Mouse (Mus musculus) testis, postnatal 10 days (tissue): ENCODE data around the gene Ipo8.

ENCODE experiments used
- DNase-seq: peaks from one replicate; pipeline ENCODE4 v3.0.0; 2021; ENCODE audit warnings: low spot score

Gene Ipo8

GRCm38 (mm10) chr6:148830748-148831727 lies at the start of gene Ipo8:
Gene Ipo8, minus strand, starts transcription at chr6:148831467.
- DNase-seq: peak; percentile 84

- no peak for DNase-seq
Measured at GRCm38 (mm10) chr6:148873911-148874310, 42.6 kb upstream of the Ipo8 start.

GRCm38 (mm10) chr6:148845629-148846028 lies 14.4 kb upstream of the Ipo8 start:
- no peak for DNase-seq

- no peak for DNase-seq
Measured at GRCm38 (mm10) chr6:148841760-148842159, 10.5 kb upstream of the Ipo8 start.

- no peak for DNase-seq
Measured at GRCm38 (mm10) chr6:148838460-148838859, 7.2 kb upstream of the Ipo8 start.

GRCm38 (mm10) chr6:148831728-148832121 lies 458 bp upstream of the Ipo8 start:
- no peak for DNase-seq

- no peak for DNase-seq
Measured at GRCm38 (mm10) chr6:148830355-148830747, 916 bp downstream of the Ipo8 start.

GRCm38 (mm10) chr6:148826119-148826518 lies 5.1 kb downstream of the Ipo8 start:
- DNase-seq: no peak

GRCm38 (mm10) chr6:148818624-148819343 lies 12.5 kb downstream of the Ipo8 start:
- no peak for DNase-seq

GRCm38 (mm10) chr6:148816751-148817150 lies 14.5 kb downstream of the Ipo8 start:
- no peak for DNase-seq

GRCm38 (mm10) chr6:148811117-148811516 lies 20.1 kb downstream of the Ipo8 start:
- no peak for DNase-seq

- no peak for DNase-seq
Measured at GRCm38 (mm10) chr6:148799773-148800172, 31.5 kb downstream of the Ipo8 start.

GRCm38 (mm10) chr6:148795145-148795544 lies 36.1 kb downstream of the Ipo8 start:
- no peak for DNase-seq

GRCm38 (mm10) chr6:148789010-148789673 lies 42.1 kb downstream of the Ipo8 start:
- DNase-seq: no peak

GRCm38 (mm10) chr6:148786186-148786585 lies 45.1 kb downstream of the Ipo8 start:
- no peak for DNase-seq

GRCm38 (mm10) chr6:148784418-148784817 lies 46.8 kb downstream of the Ipo8 start:
- no peak for DNase-seq

- no peak for DNase-seq
Measured at GRCm38 (mm10) chr6:148776236-148776635, 55.0 kb downstream of the Ipo8 start.

GRCm38 (mm10) chr6:148771423-148771822 lies 59.8 kb downstream of the Ipo8 start:
- DNase-seq: no peak

- DNase-seq: no peak
Measured at GRCm38 (mm10) chr6:148768419-148768818, 62.8 kb downstream of the Ipo8 start.

- DNase-seq: no peak
Measured at GRCm38 (mm10) chr6:148767228-148767627, 64.0 kb downstream of the Ipo8 start.

GRCm38 (mm10) chr6:148761967-148762712 lies 69.1 kb downstream of the Ipo8 start:
- DNase-seq: no peak

- no peak for DNase-seq
Measured at GRCm38 (mm10) chr6:148761475-148761874, 69.8 kb downstream of the Ipo8 start.
